Mouse (Mus musculus) bone marrow macrophage, adult 2 months (primary cell): Measurements from ENCODE around the gene Sgo1.
"Not testable (repeated sequence)": the region's sequence is repeated elsewhere in the genome, so short reads cannot be mapped to it uniquely, and the experiment has no call there.

Experiments used
- CTCF ChIP-seq: IDR thresholded peaks from 2 replicates; pipeline ENCODE4 v1.5.1; 2012; ENCODE audit warnings: low read depth, mild to moderate bottlenecking, low read length, moderate library complexity
- POLR2A ChIP-seq: IDR thresholded peaks from 2 replicates; pipeline ENCODE4 v1.6.1; 2012; ENCODE audit warnings: mild to moderate bottlenecking, low read depth, low read length, borderline replicate concordance

GRCm38 (mm10) chr17:53718916-53719315, 29.8 kb upstream of the Sgo1 start:
- TF ChIP-seq CTCF, POLR2A: not testable (repeated sequence)
